Mouse (Mus musculus) 416B (cell line): ENCODE results near the gene Tnfsf12.

Experiments
- DNase-seq: peaks from one replicate; pipeline ENCODE4 v3.0.0; 2011; ENCODE audit warnings: low read depth

Tnfsf12 gene

DNA sequence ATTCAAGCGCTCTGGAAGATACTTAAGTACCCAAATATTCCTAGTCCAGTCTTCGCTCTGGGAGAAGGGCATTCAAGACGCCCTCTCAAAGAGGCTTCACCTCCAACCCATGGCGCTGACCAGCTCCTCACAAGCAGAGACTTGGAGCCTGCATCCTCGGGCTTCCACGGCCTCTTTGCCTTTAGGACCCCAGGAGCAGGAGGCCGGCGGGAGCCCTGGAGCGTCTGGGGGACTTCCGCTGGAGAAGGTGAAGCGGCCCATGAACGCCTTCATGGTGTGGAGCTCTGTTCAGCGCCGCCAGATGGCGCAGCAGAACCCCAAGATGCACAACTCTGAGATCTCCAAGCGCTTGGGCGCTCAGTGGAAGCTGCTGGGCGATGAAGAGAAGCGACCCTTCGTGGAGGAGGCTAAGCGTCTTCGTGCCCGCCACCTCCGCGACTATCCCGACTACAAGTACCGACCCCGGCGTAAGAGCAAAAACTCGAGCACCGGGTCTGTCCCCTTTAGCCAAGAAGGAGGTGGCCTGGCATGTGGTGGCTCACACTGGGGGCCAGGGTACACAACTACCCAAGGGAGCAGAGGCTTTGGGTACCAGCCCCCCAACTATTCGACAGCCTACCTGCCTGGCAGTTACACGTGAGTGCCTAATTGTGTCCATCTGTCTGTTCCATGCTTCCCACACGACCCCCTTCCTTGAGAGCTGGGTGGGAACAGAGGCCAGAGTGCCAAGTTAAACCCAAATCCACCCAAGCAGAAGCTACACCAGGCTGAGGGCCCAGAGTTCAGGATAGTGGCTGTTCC, 40.2 kb downstream of the Tnfsf12 start, which contains the start of gene Sox15:
TSS of gene Sox15 (plus strand) at position 51 of the 801 bp plus-strand sequence.
- no peak for DNase-seq

DNA sequence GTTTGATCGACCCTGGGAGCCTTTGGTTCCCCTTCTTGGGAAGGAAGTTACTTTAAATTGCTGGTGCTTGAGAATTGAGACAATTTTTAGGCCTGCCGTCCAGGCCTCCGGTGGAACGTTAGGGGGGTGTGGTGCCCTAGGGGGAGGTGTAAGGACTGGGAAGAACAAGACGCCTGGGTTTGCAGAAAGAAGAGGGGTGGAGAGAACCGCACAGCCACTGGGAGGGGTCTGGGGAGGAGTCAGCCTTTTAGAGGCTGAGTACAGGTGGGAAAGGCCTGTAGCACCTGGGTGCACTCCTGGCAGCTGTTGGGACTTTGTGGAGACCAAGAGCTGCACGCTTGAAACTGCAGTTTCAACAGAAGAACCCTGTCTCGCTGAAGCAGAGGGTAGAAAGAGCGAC, 40.9 kb downstream of the Tnfsf12 start:
- no peak for DNase-seq

DNA sequence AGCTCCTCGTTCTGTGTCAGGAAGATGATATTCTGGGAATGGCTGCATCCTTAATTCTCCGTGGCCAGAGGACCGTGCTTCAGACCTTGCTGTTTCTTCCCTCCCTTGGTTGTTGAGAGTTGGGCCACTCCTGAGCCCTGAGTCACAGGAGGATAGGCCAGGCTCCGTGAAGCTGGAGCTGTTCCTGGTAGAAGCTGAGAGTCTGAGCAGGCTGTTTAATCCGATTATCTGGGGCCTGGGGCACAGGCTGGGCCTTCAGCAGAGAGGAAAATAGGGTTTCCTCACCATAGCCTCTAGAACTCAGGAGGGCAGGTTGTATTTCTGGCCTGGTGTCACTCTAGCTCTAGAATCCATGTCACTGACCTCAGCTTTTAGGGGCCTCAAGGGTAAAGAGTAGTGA, 42.2 kb downstream of the Tnfsf12 start:
- no peak for DNase-seq

DNA sequence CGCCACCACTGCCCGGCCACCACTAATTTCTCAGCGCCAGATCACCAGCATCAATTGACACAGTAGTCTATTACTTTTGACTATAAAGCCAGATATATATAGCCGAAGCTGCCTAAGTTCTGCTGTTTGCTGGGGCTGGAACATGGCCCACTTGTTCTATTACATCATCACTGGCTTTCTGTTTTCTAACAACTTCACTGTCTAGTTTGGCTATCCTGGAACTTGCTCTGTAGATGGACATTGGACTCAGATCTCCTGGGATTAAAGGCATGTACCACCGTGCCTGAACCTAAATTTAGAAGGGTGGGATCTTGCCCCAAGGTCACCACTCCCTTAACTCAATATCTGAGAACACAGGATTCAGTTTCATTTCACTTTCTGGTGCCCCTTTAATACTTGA, 49.8 kb downstream of the Tnfsf12 start:
- DNase-seq = no peak
